Mouse (Mus musculus) liver, embryonic 14.5 days (tissue): ENCODE measurements around the gene Cebpe. TPM values are rescaled to one million over a fixed set of nuclear protein-coding genes. Genes with fewer than 3 reads are reported as not detected.
A peak's percentile ranks its signal among the peaks of the same experiment; 100 is the strongest.

Experiments used
- ATAC-seq: fragments of 200-750 bp; cut with Nextera tagmentation; 2 replicates; pipeline ENCODE4 v1.8.0; 2017; ENCODE audit warnings: moderate number of reproducible peaks, mild to moderate bottlenecking, moderate library complexity; ENCODE audit not compliant: insufficient read depth
- DNase-seq, 3 experiments: peaks; one replicate each; pipeline ENCODE4 v3.0.0-alpha.2; 2012 to 2013; ENCODE audit warnings: low read depth in 3 of 3, low spot score in 3 of 3
- H3K27ac ChIP-seq: fragments of 300-500 bp; sonication (generic); 2 replicates; pipeline ENCODE4 v1.5.1; 2014; ENCODE audit warnings: moderate library complexity, mild to moderate bottlenecking, control low read depth, inconsistent platforms
- H3K27me3 ChIP-seq: fragments of 300-500 bp; sonication (generic); 2 replicates; pipeline ENCODE4 v1.6.1; 2014; ENCODE audit warnings: mild to moderate bottlenecking, low read length, moderate library complexity; ENCODE audit not compliant: control insufficient read depth, insufficient read depth
- H3K36me3 ChIP-seq: fragments of 300-500 bp; sonication (generic); replicated peaks from 2 replicates; pipeline ENCODE4 v1.6.1; 2014; ENCODE audit warnings: low read depth; ENCODE audit not compliant: control insufficient read depth, insufficient read depth
- H3K4me1 ChIP-seq, 2 experiments: fragments of 200-500 bp in 1 of 2; fragments of 300-500 bp in 1 of 2; sonication (generic) in 1 of 2; replicated peaks; 2 replicates each; pipeline ENCODE4 v1.6.1; 2012 to 2014; ENCODE audit warnings: antibody characterized with exemption in 1 of 2, inconsistent platforms in 1 of 2, low read length in 1 of 2; ENCODE audit not compliant: control insufficient read depth in 2 of 2, insufficient read depth in 2 of 2
- H3K4me2 ChIP-seq: fragments of 300-500 bp; sonication (generic); 2 replicates; pipeline ENCODE4 v1.6.1; 2014; ENCODE audit warnings: low read depth, mild to moderate bottlenecking, control low read depth, moderate library complexity
- H3K4me3 ChIP-seq, 2 experiments: fragments of 200-500 bp in 1 of 2; fragments of 300-500 bp in 1 of 2; sonication (generic) in 1 of 2; 2 replicates each; pipeline ENCODE4 v1.5.1; 2012 to 2014; ENCODE audit warnings: low read depth in 2 of 2, low read length in 2 of 2, mild to moderate bottlenecking in 2 of 2, control low read depth in 1 of 2, inconsistent platforms in 1 of 2, moderate library complexity in 1 of 2; ENCODE audit not compliant: insufficient read depth in 1 of 2
- H3K9ac ChIP-seq: fragments of 300-500 bp; sonication (generic); replicated peaks from 2 replicates; pipeline ENCODE4 v1.6.1; 2014; ENCODE audit warnings: mild to moderate bottlenecking, control low read depth, moderate library complexity
- H3K9me3 ChIP-seq: fragments of 300-500 bp; sonication (generic); 2 replicates; pipeline ENCODE4 v1.6.1; 2016; ENCODE audit warnings: low read length, mixed read lengths; ENCODE audit not compliant: control insufficient read depth
- CTCF ChIP-seq: IDR thresholded peaks from 2 replicates; pipeline ENCODE4 v1.5.1; 2016; ENCODE audit warnings: antibody characterized with exemption, low read depth, control low read depth
- EP300 ChIP-seq: IDR thresholded peaks from 2 replicates; pipeline ENCODE4 v1.6.1; 2016; ENCODE audit warnings: antibody characterized with exemption, low read depth
- WGBS: fragments of 180-500 bp; shearing (Covaris S2); extraction: QIAGEN DNeasy Blood & Tissue Kit; methylation state at CpG from one replicate; pipeline ENCODE4 v1.1.7; 2014; ENCODE audit not compliant: insufficient replicate concordance; 5-methylcytosine and 5-hydroxymethylcytosine counted together
- polyA plus RNA-seq, 2 experiments: library from polyadenylated mRNA; depleted of rRNA in 1 of 2; stranded (reverse) in 1 of 2; unstranded in 1 of 2; fragments of >200 nt; fragmentation: Nextera tagmentation in 1 of 2; extraction: Ambion mirVana in 1 of 2; gene quantifications; 2 replicates each; pipeline versions ENCODE4 v1.2.1 to v1.2.3; 2012 to 2014

Cebpe gene
- polyA plus RNA-seq, 2 experiments, result 5.1 to 6.3 TPM

DNA sequence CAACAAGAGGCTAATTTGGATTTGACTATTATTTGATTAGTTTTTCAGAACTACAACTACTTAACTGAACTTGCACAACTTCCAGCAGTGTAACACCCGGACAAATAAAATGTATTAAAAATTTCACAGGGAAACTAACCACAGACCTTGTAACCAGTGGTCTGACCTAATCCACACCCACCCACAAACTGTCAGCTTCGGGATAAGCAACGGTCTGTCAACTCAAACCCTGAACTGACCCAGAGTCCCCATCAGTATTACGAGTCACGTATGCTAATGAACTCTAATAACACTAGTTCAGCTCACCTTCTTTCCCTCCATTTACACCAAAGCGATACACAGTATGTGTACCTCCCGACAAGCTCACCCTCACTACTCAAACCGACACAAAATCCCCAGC, 26.5 kb downstream of the Cebpe start:
- Histone ChIP-seq H3K4me2 (peak overlapping the region; percentile 96), H3K27ac (peak overlapping the region; percentile 89), H3K4me3 (peak overlapping the region; percentile 67 to 85), H3K27me3 (no peaks in the 10 kb centered on the region), H3K36me3 (peaks cover 36% of the 10 kb centered on the region), H3K9me3 (no peaks in the 10 kb centered on the region), H3K4me1 (peaks cover 10 to 16% of the 10 kb centered on the region in 2 experiments), H3K9ac (peak overlapping the region; percentile 90)
- TF ChIP-seq CTCF (no peak), EP300 (no peak)
- ATAC-seq (peak; percentile 6; the same call in 1 of the 2 replicates), DNase-seq (no peak)
- 1% methylated on average over 8 of the region's 8 CpGs for WGBS

DNA sequence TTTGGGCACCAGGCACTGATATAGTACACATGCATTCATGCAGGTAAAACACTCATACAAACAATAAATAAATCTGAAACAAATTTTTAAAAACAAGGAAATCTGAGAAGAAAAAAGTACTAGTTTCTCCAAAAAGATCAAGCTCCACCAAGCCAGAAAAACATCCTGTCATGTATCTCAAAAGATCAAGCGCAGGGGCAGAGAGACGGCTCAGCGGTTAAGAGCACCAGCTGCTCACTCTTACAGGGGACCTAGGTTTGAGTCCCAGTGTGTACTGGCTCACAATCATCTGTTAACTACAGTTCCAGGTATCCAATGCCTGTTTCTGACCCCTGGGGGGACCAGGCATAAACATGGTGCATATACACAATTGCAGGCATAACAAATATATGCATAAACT, 29.6 kb downstream of the Cebpe start:
- Histone ChIP-seq H3K4me1 (peaks cover 2 to 8% of the 10 kb centered on the region in 2 experiments; a peak in 3 of 4 replicates), H3K27ac (no peak overlapping the region), H3K36me3 (peaks cover 47% of the 10 kb centered on the region), H3K9ac (no peak overlapping the region), H3K4me3 (no peak overlapping the region), H3K4me2 (no peak overlapping the region), H3K9me3 (no peaks in the 10 kb centered on the region), H3K27me3 (no peaks in the 10 kb centered on the region)
- 76% methylated on average over 3 of the region's 3 CpGs for WGBS
- DNase-seq, result no peak
- no peak for TF ChIP-seq EP300
- no peak for TF ChIP-seq CTCF
- no peak for ATAC-seq

DNA sequence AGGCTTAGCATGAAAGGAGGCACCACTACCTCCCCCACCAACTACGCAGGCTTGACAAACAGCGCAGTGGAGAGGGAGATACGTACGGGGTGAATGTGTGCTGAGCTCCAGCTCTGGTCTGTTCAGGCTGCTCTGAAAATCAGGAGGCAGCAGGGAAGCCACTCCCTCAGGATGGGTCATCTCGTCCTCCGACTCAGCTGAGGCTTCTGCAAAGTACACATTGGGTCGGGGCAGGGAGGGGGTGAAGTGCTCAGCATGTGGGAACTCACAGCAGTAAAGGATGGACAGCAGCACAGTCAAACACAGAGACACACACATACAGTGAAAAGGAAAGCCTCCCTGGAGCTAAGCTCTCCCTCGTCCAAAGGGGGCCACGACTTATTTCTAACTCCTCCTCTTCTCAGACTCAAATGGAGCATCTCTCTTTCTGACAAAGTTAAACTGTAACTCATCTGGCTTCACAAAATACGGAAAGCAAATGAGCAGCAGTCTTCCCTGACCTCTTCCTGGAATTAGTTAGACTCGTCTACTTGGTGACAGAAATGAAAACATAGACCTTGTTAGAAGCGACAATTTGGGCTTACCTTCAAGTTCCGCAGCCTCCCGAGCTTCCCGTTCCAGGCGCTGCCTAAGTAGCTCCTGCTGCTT, 33.2 kb downstream of the Cebpe start:
- 81% methylated on average over 16 of the region's 16 CpGs for WGBS
- ATAC-seq (peak; percentile 43; the same call in 1 of the 2 replicates), DNase-seq (no peak)
- TF ChIP-seq CTCF (no peak), EP300 (no peak)
- Histone ChIP-seq H3K4me3 (no peak overlapping the region), H3K4me2 (peak overlapping the region; percentile 18; the same call in 1 of the 2 replicates), H3K27ac (no peak overlapping the region), H3K9ac (no peak overlapping the region), H3K9me3 (no peaks in the 10 kb centered on the region), H3K36me3 (peaks cover 70% of the 10 kb centered on the region), H3K27me3 (no peaks in the 10 kb centered on the region), H3K4me1 (peaks cover 2 to 8% of the 10 kb centered on the region in 2 experiments; a peak in 3 of 4 replicates)

DNA sequence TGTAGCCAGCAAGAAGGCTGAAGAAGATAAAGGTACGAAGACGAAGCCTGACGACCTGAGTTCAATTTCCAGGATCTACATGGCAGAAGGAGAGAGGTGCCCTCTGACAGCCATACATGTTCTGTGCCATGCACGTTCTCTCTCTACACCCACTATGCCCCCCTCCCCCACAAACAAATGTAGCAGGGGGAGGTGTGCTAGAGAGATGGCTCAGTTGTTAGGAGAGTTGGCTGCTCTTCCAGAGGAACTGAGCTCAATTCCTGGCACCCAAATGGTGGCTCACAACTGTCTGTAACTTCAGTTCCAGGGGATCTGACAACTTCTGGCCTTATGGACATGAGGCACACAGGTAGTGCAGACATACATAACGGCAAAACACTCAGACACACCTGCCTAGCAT, 35.7 kb downstream of the Cebpe start:
- no peaks in the 10 kb centered on the region for H3K4me1 ChIP-seq
- 79% methylated on average over 5 of the region's 5 CpGs for WGBS
- H3K36me3 ChIP-seq, result peaks cover 67% of the 10 kb centered on the region
- ATAC-seq (no peak), DNase-seq (no peak)
- no peaks in the 10 kb centered on the region for H3K9me3 ChIP-seq
- H3K4me2 ChIP-seq, result no peak overlapping the region
- no peak for TF ChIP-seq EP300
- no peak for TF ChIP-seq CTCF
- no peak overlapping the region for H3K4me3 ChIP-seq
- H3K9ac ChIP-seq, result no peak overlapping the region
- H3K27me3 ChIP-seq, result no peaks in the 10 kb centered on the region
- no peak overlapping the region for H3K27ac ChIP-seq

DNA sequence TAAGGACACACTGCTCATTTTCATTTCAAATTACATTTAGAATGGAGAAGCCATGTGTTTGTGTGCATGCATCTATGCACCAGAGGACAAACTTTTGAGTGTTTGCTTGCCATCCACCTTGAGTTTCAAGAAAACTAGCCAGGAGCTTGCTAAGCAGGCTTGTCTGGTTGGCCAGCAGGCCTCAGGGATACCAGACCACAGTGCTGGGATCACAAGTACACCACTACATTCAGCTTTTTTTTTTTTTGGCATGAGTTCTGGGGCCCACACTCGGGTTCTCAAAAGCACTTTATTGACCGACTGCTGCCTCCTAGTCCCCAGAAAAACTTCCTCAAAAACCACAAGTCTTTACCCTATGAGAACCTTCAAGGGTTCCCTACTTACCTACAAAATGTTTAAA, 37.7 kb downstream of the Cebpe start:
- Histone ChIP-seq H3K36me3 (peaks cover 59% of the 10 kb centered on the region), H3K27ac (no peak overlapping the region), H3K4me3 (no peak overlapping the region), H3K4me2 (no peak overlapping the region), H3K9ac (no peak overlapping the region), H3K4me1 (no peaks in the 10 kb centered on the region), H3K27me3 (no peaks in the 10 kb centered on the region), H3K9me3 (no peaks in the 10 kb centered on the region)
- 52% methylated on average over 2 of the region's 2 CpGs for WGBS
- DNase-seq, result no peak
- no peak for TF ChIP-seq EP300
- no peak for TF ChIP-seq CTCF
- no peak for ATAC-seq
